In genomic region chr2:76861327-76861726, GRCm38 (mm10) we compare ENCODE assay signal across 19 mouse cellular contexts.
"Had no signal": no experiment of that assay in that cellular context is flagged by ENCODE, and none has a peak within 500 bp of the region (broad histone marks: within the 10 kb centered on the region; RNA-seq: fewer than 3 reads in every experiment).

No protein-coding gene starts in this region.

- ATAC-seq: forebrain, embryonic 13.5 days; forebrain, embryonic 14.5 days; forebrain, embryonic 15.5 days; forebrain, embryonic 16.5 days; forebrain, postnatal 0 days had no signal

- DNase-seq: cerebellum, adult 9-10 months; cerebellum, adult 9-11 months; cerebellum, postnatal 10 days; cerebellum, postnatal 14 days; cerebellum, postnatal 25 days; cerebellum, postnatal 36 days; embryo, embryonic 11 days; forebrain, postnatal 0 days; gastrocnemius, adult 2 months; gastrocnemius, postnatal 10 days; gastrocnemius, postnatal 14 days; gastrocnemius, postnatal 25 days; gastrocnemius, postnatal 36 days; heart, adult 18-20 months; heart, adult 2 months had no signal
